Comparison of ENCODE assay signal across 9 mouse cellular contexts in the genomic region with DNA sequence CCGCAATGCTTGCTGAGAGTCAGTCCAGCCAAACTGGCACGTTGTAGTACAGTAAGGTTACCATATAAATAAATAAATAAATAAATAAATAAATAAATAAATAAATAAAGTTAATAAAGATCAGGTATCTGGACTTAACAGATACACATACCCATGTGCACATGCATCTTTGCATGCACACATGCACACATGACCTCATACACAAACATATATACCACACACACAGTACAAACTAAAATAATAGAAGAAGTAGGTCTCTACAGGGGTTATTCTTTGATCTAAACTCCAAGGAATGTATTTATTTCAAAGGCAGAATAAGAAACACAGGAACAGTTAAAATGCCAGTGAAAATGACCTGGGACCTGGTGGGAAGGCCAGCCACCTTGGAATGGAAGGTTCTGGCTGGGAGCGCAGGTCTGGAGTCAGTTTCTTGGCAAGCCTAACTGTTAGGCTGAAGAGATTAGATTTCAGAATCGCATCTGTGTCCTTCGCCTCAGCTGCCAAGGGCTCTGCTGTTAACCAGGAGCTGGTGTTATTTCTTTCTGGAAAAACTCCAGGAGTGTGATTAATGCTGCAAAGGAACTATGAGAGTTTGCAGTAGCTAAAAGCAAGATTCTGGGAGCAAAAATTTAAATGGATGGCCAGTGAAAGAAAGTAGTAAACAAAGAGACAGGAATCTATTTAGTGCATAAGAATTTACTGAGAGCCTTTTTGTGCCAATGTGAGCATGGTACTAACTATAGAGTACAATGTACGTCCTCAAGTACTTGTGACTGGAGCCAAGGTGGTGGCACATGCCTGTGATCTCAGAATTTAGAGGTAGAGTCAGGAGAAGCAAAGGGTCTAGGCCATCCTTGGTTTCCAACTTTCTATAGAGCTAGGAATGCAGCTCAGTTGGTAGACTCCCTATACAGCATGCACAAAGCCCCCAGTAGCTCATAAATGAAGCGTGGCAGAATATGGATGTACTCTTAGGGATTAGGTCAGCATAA. TPM values are rescaled to one million over a fixed set of nuclear protein-coding genes. Genes with fewer than 3 reads are reported as not detected.
DNase-seq lines count a peak whose midpoint lies in the region.
"Had no signal": no experiment of that assay in that cellular context is flagged by ENCODE, and none has a peak within 500 bp of the region (broad histone marks: within the 10 kb centered on the region; RNA-seq: fewer than 3 reads in every experiment).

No protein-coding gene starts in this region.

- H3K36me3 ChIP-seq in heart, embryonic 10.5 days: no peaks in the 10 kb centered on the region
- H3K36me3 ChIP-seq: limb, embryonic 12.5 days had no signal

- peak; percentile 97 for DNase-seq in heart, adult 11 months
- no peak for DNase-seq in heart, embryonic 10.5 days (ENCODE audit: low spot score)
- peak; percentile 35 for DNase-seq in 3134 (ENCODE audit: extremely low read depth, insufficient read length, low spot score)
- peak; percentile 46 to 57 for DNase-seq in cerebellum, postnatal 14 days
- DNase-seq in heart, postnatal 25 days (ENCODE audit: low spot score): peak; percentile 49
- DNase-seq in thymus, postnatal 14 days: no peak
- DNase-seq in B cell, adult 2 months: no peak
- DNase-seq in spleen, adult 12 weeks (ENCODE audit: low spot score): no peak

- no peak overlapping the region for H3K27ac ChIP-seq in heart, embryonic 10.5 days
- H3K27ac ChIP-seq: limb, embryonic 12.5 days had no signal

- no peaks in the 10 kb centered on the region for H3K9me3 ChIP-seq in heart, embryonic 10.5 days
- H3K9me3 ChIP-seq: limb, embryonic 12.5 days had no signal

- no peaks in the 10 kb centered on the region for H3K27me3 ChIP-seq in heart, embryonic 10.5 days (ENCODE audit: insufficient read depth, poor library complexity, severe bottlenecking)
- H3K27me3 ChIP-seq: limb, embryonic 12.5 days had no signal

- WGBS in heart, embryonic 10.5 days: 67% methylated on average over 7 of the region's 7 CpGs

- intact Hi-C loops in heart, postnatal 25 days (cut with DNase I): no loop called here

- no peak overlapping the region for H3K4me3 ChIP-seq in heart, embryonic 10.5 days
- H3K4me3 ChIP-seq: limb, embryonic 12.5 days had no signal

- no peaks in the 10 kb centered on the region for H3K4me1 ChIP-seq in heart, embryonic 10.5 days
- H3K4me1 ChIP-seq: limb, embryonic 12.5 days had no signal

RNA-seq across cellular contexts. Expression of gene Slc35f5, which starts 18.1 kb away (rescaled TPM):
- 36.1 and 37.0 TPM in 2 replicates for polyA plus RNA-seq in heart, embryonic 10.5 days (2016; fragmentation: Nextera tagmentation; extraction: Ambion mirVana)
- total RNA-seq in heart, postnatal 25 days (2021): 100 to 1,000 TPM; 119 to 131 TPM

Comparison
In these comparisons a context has a peak if more than half of its experiments do, and no peak if none do; other contexts are left out.
1. DNase-seq: peak in heart, adult 11 months (single experiment), 3134 (single experiment), cerebellum, postnatal 14 days (2 of 2) and heart, postnatal 25 days (single experiment); none in heart, embryonic 10.5 days (single experiment), thymus, postnatal 14 days (single experiment), B cell, adult 2 months (0 of 2) and spleen, adult 12 weeks (single experiment).